Mouse (Mus musculus) embryo, embryonic 10 days (tissue): ENCODE data around the gene Slc7a8.

ENCODE experiments used
- DNase-seq: peaks from one replicate; pipeline ENCODE4 v3.0.0-alpha.2; 2015; ENCODE audit warnings: low spot score

The Slc7a8 gene

GRCm38 (mm10) chr14:54781610-54782365 is at the start of gene Slc7a8:
Gene Slc7a8 (minus strand): TSS chr14:54781946.
- DNase-seq: peak; percentile 76

- DNase-seq: no peak
These were observed 42.0 kb upstream of the Slc7a8 start for GRCm38 (mm10) chr14:54823716-54824115.

GRCm38 (mm10) chr14:54822301-54822700 is 40.6 kb upstream of the Slc7a8 start:
- DNase-seq: no peak

- peak; percentile 48 for DNase-seq
These were observed 36.0 kb upstream of the Slc7a8 start for GRCm38 (mm10) chr14:54817791-54818190.

- no peak for DNase-seq
These were observed 34.0 kb upstream of the Slc7a8 start for GRCm38 (mm10) chr14:54815737-54816136.

- DNase-seq: no peak
These were observed 32.2 kb upstream of the Slc7a8 start, which contains the start of gene Rnf212b for GRCm38 (mm10) chr14:54813991-54814390. Gene Rnf212b (plus strand): TSS chr14:54814141.

GRCm38 (mm10) chr14:54809668-54810033 is 27.9 kb upstream of the Slc7a8 start:
- DNase-seq: no peak

GRCm38 (mm10) chr14:54808718-54809667 is 27.2 kb upstream of the Slc7a8 start:
- DNase-seq: no peak

GRCm38 (mm10) chr14:54806124-54806523 is 24.4 kb upstream of the Slc7a8 start:
- no peak for DNase-seq

GRCm38 (mm10) chr14:54802428-54802827 is 20.7 kb upstream of the Slc7a8 start:
- no peak for DNase-seq

GRCm38 (mm10) chr14:54799686-54800085 is 17.9 kb upstream of the Slc7a8 start:
- DNase-seq: no peak

- DNase-seq: no peak
These were observed 15.0 kb upstream of the Slc7a8 start for GRCm38 (mm10) chr14:54796760-54797159.

- DNase-seq: no peak
These were observed 14.2 kb upstream of the Slc7a8 start for GRCm38 (mm10) chr14:54795901-54796300.

GRCm38 (mm10) chr14:54793894-54794830 is 12.4 kb upstream of the Slc7a8 start:
- DNase-seq: no peak

- DNase-seq: no peak
These were observed 11.6 kb upstream of the Slc7a8 start for GRCm38 (mm10) chr14:54793351-54793750.

- DNase-seq: no peak
These were observed 10.4 kb upstream of the Slc7a8 start for GRCm38 (mm10) chr14:54792166-54792565.

- DNase-seq: no peak
These were observed 6.5 kb upstream of the Slc7a8 start for GRCm38 (mm10) chr14:54788231-54788630.

- DNase-seq: peak; percentile 17
These were observed 5.5 kb upstream of the Slc7a8 start for GRCm38 (mm10) chr14:54787226-54787625.

- no peak for DNase-seq
These were observed 4.7 kb upstream of the Slc7a8 start for GRCm38 (mm10) chr14:54786489-54786888.

- DNase-seq: peak; percentile 83
These were observed 4.2 kb upstream of the Slc7a8 start for GRCm38 (mm10) chr14:54785898-54786297.

- DNase-seq: no peak
These were observed 1.2 kb upstream of the Slc7a8 start for GRCm38 (mm10) chr14:54782971-54783370.
